ENCODE assay signal across 24 mouse cellular contexts in the genomic region with DNA sequence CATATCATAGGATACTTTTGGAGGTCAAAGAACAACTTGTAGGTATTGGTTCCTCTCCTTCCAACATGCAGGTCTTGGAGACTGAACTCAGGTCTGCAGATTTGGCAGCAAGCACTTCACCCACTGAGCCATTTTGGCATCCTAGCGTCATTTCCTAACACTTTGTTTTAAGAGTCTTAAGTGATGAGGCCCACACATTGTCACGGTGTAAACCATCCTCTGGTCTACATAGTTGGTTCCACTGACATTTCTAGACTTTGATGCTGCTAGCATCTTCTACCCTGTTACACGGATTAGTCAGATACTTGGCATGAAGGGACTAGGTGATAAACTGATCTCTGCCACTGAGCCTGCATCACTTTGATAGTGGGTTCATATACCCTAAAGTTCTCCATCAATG.
DNase-seq lines count a peak whose midpoint lies in the region; ATAC-seq and TF ChIP-seq lines count a peak whose summit lies in the region.
"Had no signal": no experiment of that assay in that cellular context is flagged by ENCODE, and none has a peak within 500 bp of the region (broad histone marks: within the 10 kb centered on the region; RNA-seq: fewer than 3 reads in every experiment).

No protein-coding gene starts in this region.

- H3K4me2 ChIP-seq in heart, embryonic 12.5 days, result no peak overlapping the region
- no peak overlapping the region for H3K4me2 ChIP-seq in forebrain, embryonic 16.5 days (ENCODE audit: low read length)
- H3K4me2 ChIP-seq: embryonic facial prominence, embryonic 13.5 days; embryonic facial prominence, embryonic 15.5 days; forebrain, embryonic 12.5 days had no signal

- H3K27ac ChIP-seq in heart, embryonic 12.5 days (ENCODE audit: poor library complexity, severe bottlenecking), result no peak overlapping the region
- peak overlapping the region; percentile 80 for H3K27ac ChIP-seq in left cerebral cortex, adult 2 months
- peak overlapping the region; percentile 55; the same call in 1 of the 2 replicates for H3K27ac ChIP-seq in cortical plate, adult 2 months (ENCODE audit: insufficient read depth, low read length)
- no peak overlapping the region for H3K27ac ChIP-seq in forebrain, embryonic 16.5 days (ENCODE audit: low read length)
- H3K27ac ChIP-seq: embryonic facial prominence, embryonic 13.5 days; embryonic facial prominence, embryonic 15.5 days; forebrain, embryonic 10.5 days; forebrain, embryonic 12.5 days had no signal

- H3K9ac ChIP-seq in heart, embryonic 12.5 days, result no peak overlapping the region
- no peak overlapping the region for H3K9ac ChIP-seq in forebrain, embryonic 16.5 days (replicated peaks; ENCODE audit: low read depth, low read length)
- H3K9ac ChIP-seq: embryonic facial prominence, embryonic 13.5 days; embryonic facial prominence, embryonic 15.5 days; forebrain, embryonic 12.5 days; forebrain, postnatal 0 days had no signal

- no peaks in the 10 kb centered on the region for H3K36me3 ChIP-seq in heart, embryonic 12.5 days
- no peaks in the 10 kb centered on the region for H3K36me3 ChIP-seq in forebrain, embryonic 16.5 days (ENCODE audit: control insufficient read depth, insufficient read depth)
- H3K36me3 ChIP-seq: embryonic facial prominence, embryonic 13.5 days; embryonic facial prominence, embryonic 15.5 days; forebrain, embryonic 10.5 days; forebrain, embryonic 12.5 days had no signal

- no peaks in the 10 kb centered on the region for H3K4me1 ChIP-seq in heart, embryonic 12.5 days (replicated peaks)
- H3K4me1 ChIP-seq in cortical plate, adult 2 months (ENCODE audit: control insufficient read depth, insufficient read depth, low read length), result peaks cover 12% of the 10 kb centered on the region
- H3K4me1 ChIP-seq in forebrain, embryonic 16.5 days (replicated peaks; ENCODE audit: control insufficient read depth, insufficient read depth, low read length), result no peaks in the 10 kb centered on the region
- H3K4me1 ChIP-seq: forebrain, embryonic 12.5 days had no signal

- peak; percentile 53 for DNase-seq in heart, adult 11 months
- no peak for DNase-seq in left cerebral cortex, adult 2 months (ENCODE audit: extremely low spot score in 1 of 2, low spot score in 2 of 2)
- no peak for DNase-seq in left cerebral cortex, postnatal 4 days
- DNase-seq in brain, adult 2 months (ENCODE audit: low read depth, low spot score), result peak; percentile 78
- DNase-seq in urinary bladder, postnatal 10 days (ENCODE audit: low spot score), result no peak
- DNase-seq: adrenal gland, adult 2 months; adrenal gland, postnatal 10 days; adrenal gland, postnatal 25 days; cerebellum, adult 11-12 months; cerebellum, adult 2 months; cerebellum, adult 9-10 months; cerebellum, postnatal 10 days; cerebellum, postnatal 25 days; embryo, embryonic 11 days; forebrain, postnatal 0 days had no signal

- 79% methylated on average over 3 of the region's 3 CpGs for WGBS in heart, embryonic 12.5 days
- WGBS in forebrain, embryonic 16.5 days, result 91% methylated on average over 3 of the region's 3 CpGs

- no peaks in the 10 kb centered on the region for H3K27me3 ChIP-seq in heart, embryonic 12.5 days (replicated peaks)
- H3K27me3 ChIP-seq in forebrain, embryonic 16.5 days (replicated peaks; ENCODE audit: control insufficient read depth, insufficient read depth, low read length), result no peaks in the 10 kb centered on the region
- H3K27me3 ChIP-seq: embryonic facial prominence, embryonic 13.5 days; embryonic facial prominence, embryonic 15.5 days; forebrain, embryonic 12.5 days had no signal

- TF ChIP-seq POLR2A in cortical plate, adult 2 months (IDR thresholded peaks at IDR 0.05; ENCODE audit: extremely low read depth, insufficient read depth, low read length), result no peak

- TF ChIP-seq CTCF in left cerebral cortex, adult 2 months (IDR thresholded peaks at IDR 0.05), result no peak
- TF ChIP-seq CTCF in cortical plate, adult 2 months (IDR thresholded peaks at IDR 0.05; ENCODE audit: extremely low read depth, insufficient read depth, low read length), result no peak

- no peaks in the 10 kb centered on the region for H3K9me3 ChIP-seq in heart, embryonic 12.5 days (replicated peaks)
- no peaks in the 10 kb centered on the region for H3K9me3 ChIP-seq in forebrain, embryonic 16.5 days (ENCODE audit: control insufficient read depth, low read length)
- H3K9me3 ChIP-seq: embryonic facial prominence, embryonic 13.5 days; embryonic facial prominence, embryonic 15.5 days; forebrain, embryonic 10.5 days; forebrain, embryonic 12.5 days had no signal

- intact Hi-C loops in left cerebral cortex, adult 2 months (cut with DNase I), result loop anchor here (10.0 kb wide), 1 partner anchor 343 kb away; the partner anchor contains the start of gene Grin2b
- intact Hi-C loops in left cerebral cortex, postnatal 4 days (cut with DNase I), result no loop called here

- no peak overlapping the region for H3K4me3 ChIP-seq in heart, embryonic 12.5 days
- no peak overlapping the region for H3K4me3 ChIP-seq in left cerebral cortex, adult 2 months
- no peak overlapping the region for H3K4me3 ChIP-seq in cortical plate, adult 2 months (ENCODE audit: insufficient read depth, low read length)
- no peak overlapping the region for H3K4me3 ChIP-seq in forebrain, embryonic 16.5 days (replicated peaks; ENCODE audit: low read length)
- H3K4me3 ChIP-seq: embryonic facial prominence, embryonic 13.5 days; embryonic facial prominence, embryonic 15.5 days; erythroblast, embryonic 14.5 days; forebrain, embryonic 10.5 days; forebrain, embryonic 12.5 days had no signal

- no peak for ATAC-seq in heart, embryonic 12.5 days (ENCODE audit: insufficient number of reproducible peaks, low FRiP score)
- ATAC-seq in forebrain, embryonic 16.5 days, result no peak
- ATAC-seq: forebrain, embryonic 14.5 days; forebrain, postnatal 0 days had no signal

Comparison
In these comparisons a context has a peak if more than half of its experiments do, and no peak if none do; other contexts are left out.
1. DNase-seq: peak in heart, adult 11 months (single experiment) and brain, adult 2 months (single experiment); none in left cerebral cortex, adult 2 months (0 of 2), left cerebral cortex, postnatal 4 days (single experiment) and urinary bladder, postnatal 10 days (single experiment).
2. H3K27ac ChIP-seq: peak in left cerebral cortex, adult 2 months (single experiment) and cortical plate, adult 2 months (single experiment); none in heart, embryonic 12.5 days (single experiment) and forebrain, embryonic 16.5 days (single experiment).